Mouse (Mus musculus) bone marrow, adult 2 months (tissue): ENCODE data around the gene Cdc42ep1. TPM values are rescaled to one million over a fixed set of nuclear protein-coding genes. Genes with fewer than 3 reads are reported as not detected.
"Not testable (repeated sequence)": the region's sequence is repeated elsewhere in the genome, so short reads cannot be mapped to it uniquely, and the experiment has no call there.

Experiments used
- H3K27ac ChIP-seq: fragments of 200-500 bp; 2 replicates; pipeline ENCODE4 v1.5.1; 2012; ENCODE audit warnings: low read depth, mild to moderate bottlenecking, control low read depth, inconsistent platforms, low read length; ENCODE audit not compliant: control insufficient read depth, poor library complexity, insufficient read depth
- H3K4me1 ChIP-seq: fragments of 200-500 bp; 2 replicates; pipeline ENCODE4 v1.6.1; 2011; ENCODE audit warnings: low read length; ENCODE audit not compliant: control insufficient read depth, insufficient read depth
- H3K4me3 ChIP-seq: fragments of 200-500 bp; replicated peaks from 2 replicates; pipeline ENCODE3; 2011; ENCODE audit warnings: mild to moderate bottlenecking, low read depth, low read length, control low read depth; ENCODE audit not compliant: control insufficient read depth
- CTCF ChIP-seq: fragments of 200-500 bp; IDR thresholded peaks from 2 replicates; pipeline ENCODE4 v1.5.1; 2011; ENCODE audit warnings: low read length, control low read depth; ENCODE audit not compliant: control insufficient read depth, insufficient read depth
- POLR2A ChIP-seq: fragments of 200-500 bp; IDR thresholded peaks from 2 replicates; pipeline ENCODE4 v1.6.1; 2011; ENCODE audit warnings: low read depth, mild to moderate bottlenecking, control low read depth, low read length, borderline replicate concordance; ENCODE audit not compliant: control insufficient read depth
- WGBS: fragments of 180-500 bp; shearing (Covaris S2); methylation state at CpG from one replicate; pipeline ENCODE4 v1.1.7; 2018; 5-methylcytosine and 5-hydroxymethylcytosine counted together
- polyA plus RNA-seq: library from polyadenylated mRNA; stranded (reverse); fragments of >200 nt; gene quantifications from 2 replicates; pipeline ENCODE4 v1.2.4, GENCODE M21; 2011; ENCODE audit warnings: low replicate concordance; ENCODE audit not compliant: missing spikeins, insufficient read depth, insufficient read length

Cdc42ep1 gene
- polyA plus RNA-seq, 1 experiment, result 9.4 TPM

DNA sequence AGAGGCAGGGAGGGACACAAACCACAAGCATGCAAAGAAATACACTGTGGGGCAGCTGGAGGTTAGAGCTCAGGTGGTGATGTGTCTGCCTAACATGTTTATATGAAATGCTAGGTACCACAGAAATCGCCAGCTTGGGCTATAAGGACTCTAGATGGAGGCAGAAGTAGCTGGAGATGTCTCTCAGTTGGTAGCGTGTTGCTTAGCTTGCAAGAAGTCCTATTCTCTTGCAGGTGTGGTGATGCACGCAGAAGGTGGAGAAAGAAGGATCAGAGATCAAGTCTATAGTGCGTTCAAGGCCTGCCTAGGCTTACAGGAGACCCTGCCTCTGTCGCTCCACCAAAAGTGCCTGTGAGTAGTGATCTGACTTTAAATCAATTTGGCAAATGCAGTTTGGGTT lies 33.1 kb downstream of the Cdc42ep1 start:
- WGBS, result 83% methylated on average over 5 of the region's 5 CpGs
- Histone ChIP-seq H3K27ac (no peak overlapping the region), H3K4me1 (no peaks in the 10 kb centered on the region; the same call in 1 of the 2 replicates), H3K4me3 (no peak overlapping the region)
- TF ChIP-seq CTCF (no peak), POLR2A (no peak)

DNA sequence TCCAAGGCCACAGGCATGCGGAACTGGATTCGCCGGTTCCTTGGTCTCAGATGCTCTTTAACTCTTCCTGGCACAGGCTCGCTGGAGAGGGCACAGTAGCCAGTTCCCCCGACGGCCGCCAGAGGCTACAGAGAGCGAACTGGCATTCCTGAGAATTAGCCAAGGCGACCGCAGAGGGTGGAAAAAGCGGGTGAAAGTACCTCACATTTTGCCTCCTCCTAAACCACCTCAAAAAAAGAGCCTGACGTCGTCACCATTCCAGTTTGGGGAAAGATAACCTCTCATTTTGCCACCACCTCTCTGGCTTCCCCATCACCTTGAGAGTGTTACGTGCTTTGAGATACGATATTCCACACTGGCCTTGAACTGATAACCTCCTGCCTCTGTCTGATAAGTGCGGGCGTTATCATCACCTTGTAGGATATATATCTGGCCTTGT lies 33.9 kb downstream of the Cdc42ep1 start:
- H3K27ac ChIP-seq, result peak overlapping the region; percentile 98; the same call in 1 of the 2 replicates
- 1% methylated on average over 17 of the region's 17 CpGs for WGBS
- peak; percentile 25; the same call in 1 of the 2 replicates for TF ChIP-seq POLR2A
- peak; percentile 55; the same call in 1 of the 2 replicates for TF ChIP-seq CTCF
- H3K4me3 ChIP-seq, result peak overlapping the region; percentile 56
- H3K4me1 ChIP-seq, result no peaks in the 10 kb centered on the region; the same call in 1 of the 2 replicates

DNA sequence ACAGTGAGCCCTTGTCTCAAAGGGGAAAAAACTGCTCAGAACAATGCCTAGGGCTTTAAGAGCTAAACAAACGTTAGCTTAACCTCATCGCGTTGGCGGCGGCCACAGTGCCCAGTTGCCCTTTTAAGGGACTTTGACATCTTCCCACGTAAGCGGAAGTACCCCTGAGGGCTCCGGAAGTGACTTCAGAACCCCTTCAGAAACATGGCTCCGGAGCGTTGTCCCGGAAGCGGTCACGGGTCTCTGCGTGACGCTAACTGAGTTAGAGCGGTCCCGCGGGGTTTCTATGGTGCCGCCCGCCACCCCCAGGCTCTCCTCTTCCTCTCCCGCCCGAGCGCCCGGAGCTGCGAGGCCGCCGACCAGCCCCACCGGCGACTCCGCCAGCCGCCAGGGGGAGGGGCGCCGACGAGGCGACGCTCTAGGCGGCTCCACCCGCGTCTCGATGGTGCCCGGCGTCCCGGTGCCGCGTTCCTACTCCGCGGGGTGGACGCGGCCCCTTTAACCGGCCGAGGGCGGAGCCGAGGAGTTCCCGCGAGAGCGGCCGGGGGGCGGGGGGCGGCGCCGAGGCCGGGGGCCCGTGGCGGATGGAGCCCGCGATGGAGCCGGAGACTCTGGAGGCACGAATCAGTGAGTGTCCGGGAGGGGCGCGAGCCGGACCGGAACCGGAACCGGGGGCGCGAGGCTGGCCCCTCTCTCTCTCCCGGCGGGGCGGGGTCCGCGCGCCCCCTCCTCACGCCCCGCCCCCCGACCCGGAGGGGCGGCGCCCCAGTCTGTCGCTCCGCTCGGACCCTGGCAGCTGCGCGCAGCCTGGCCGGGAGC lies 34.8 kb downstream of the Cdc42ep1 start, which contains the start of gene Gga1:
Gene Gga1, plus strand, starts transcription at position 200 of the 819 bp plus-strand sequence.
- H3K4me1 ChIP-seq, result no peaks in the 10 kb centered on the region; the same call in 1 of the 2 replicates
- TF ChIP-seq POLR2A, result peak; percentile 53; the same call in 1 of the 2 replicates
- no peak; the same call in 1 of the 2 replicates for TF ChIP-seq CTCF

DNA sequence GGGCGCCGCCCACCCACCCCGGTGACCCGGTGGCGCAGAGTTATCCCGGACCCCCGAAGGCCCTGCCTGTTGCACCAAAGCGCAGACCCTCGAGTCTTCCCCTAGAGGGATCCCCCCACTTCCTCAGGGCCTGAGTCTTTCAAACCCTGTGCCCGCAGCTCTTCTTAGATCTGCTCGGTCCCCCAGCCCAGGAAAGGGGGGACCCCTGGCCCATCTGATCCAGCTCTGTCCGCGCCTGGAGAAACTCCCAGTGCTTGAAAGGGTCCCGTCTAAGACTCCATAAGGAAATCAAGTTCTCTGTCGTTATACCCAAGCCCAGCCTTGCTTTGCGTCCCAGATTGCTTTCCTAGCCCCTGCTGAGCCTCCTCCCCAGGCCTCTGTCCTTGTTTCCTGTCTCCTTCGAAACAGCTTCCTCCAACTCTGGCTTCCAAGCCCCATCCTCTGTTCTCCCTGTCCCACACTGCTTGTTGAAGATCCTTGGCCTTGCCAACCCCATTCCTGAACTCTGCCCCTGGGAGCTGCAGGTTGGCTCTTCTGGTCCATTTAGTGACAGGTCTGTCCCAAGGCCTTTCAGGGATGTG lies 35.5 kb downstream of the Cdc42ep1 start:
- Histone ChIP-seq H3K4me1 (no peaks in the 10 kb centered on the region; the same call in 1 of the 2 replicates), H3K27ac (peak overlapping the region; percentile 98), H3K4me3 (peak overlapping the region; percentile 56)
- TF ChIP-seq CTCF (no peak), POLR2A (no peak)
- WGBS, result 0% methylated on average over 17 of the region's 17 CpGs

More for the DNA sequence above, 34.8 kb downstream of the Cdc42ep1 start, which contains the start of gene Gga1:
- under 1% methylated on average over 82 of the region's 95 CpGs for WGBS
- peak within 1 kb of the TSS; percentile 98 for H3K27ac ChIP-seq
- peak within 1 kb of the TSS; percentile 56 for H3K4me3 ChIP-seq

DNA sequence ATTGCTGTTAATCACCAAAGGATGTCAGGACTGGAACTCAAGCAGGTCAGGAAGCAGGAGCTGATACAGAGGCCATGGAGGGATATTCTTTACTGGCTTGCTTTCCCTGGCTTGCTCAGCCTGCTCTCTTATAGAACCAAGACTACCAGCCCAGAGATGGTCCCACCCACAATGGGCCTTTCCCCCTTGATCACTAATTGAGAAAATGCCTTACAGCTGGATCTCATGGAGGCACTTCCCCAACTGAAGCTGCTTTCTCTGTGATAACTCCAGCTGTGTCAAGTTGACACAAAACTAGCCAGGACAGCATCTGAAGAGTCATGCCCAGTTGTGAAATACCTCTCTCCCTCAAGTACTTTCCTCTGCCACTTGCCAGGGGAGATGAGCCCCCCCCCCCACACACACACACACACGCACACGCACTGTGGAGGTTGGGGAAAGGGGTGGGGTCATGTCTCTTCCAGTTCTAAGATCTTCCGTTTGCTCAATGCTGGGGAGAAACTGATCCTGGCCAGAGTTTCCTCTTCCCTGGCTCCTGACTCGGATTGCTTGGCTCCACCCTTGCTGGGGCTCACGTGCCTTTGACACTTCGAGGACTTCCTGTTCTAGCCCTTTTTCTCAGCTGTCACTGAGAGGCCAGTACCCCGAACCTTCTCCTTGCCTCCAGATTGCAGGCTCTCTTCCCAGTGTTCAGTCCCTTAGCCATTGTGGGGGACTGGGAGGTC lies 36.5 kb downstream of the Cdc42ep1 start:
- H3K27ac ChIP-seq, result peak overlapping the region; percentile 59
- H3K4me1 ChIP-seq, H3K4me3 ChIP-seq: not testable (repeated sequence)
- WGBS, result 8% methylated on average over 7 of the region's 7 CpGs

DNA sequence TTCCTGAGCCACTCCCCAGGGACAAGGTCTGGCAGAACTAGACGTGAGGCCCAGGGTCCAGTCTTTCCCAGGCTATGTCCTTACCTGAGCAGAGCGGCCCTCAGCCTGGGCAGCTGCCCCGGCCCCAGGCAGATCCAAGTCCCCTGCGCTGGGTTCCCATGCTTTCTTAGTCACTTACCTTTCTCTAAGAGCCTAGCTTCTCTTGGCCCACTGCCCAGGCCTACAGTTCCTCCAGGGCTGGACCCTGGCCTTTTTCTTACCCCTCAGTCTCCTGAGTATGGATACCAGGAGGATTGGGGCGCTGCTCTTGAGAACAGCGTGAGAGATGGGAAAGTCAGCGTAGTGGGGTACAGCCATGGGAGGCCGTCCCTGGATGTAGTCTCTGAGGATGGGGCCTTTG lies 38.0 kb downstream of the Cdc42ep1 start:
- 92% methylated on average over 8 of the region's 8 CpGs for WGBS
- no peak overlapping the region for H3K4me3 ChIP-seq
- TF ChIP-seq POLR2A, result no peak
- no peak for TF ChIP-seq CTCF
- H3K27ac ChIP-seq, result no peak overlapping the region
- H3K4me1 ChIP-seq, result no peaks in the 10 kb centered on the region; the same call in 1 of the 2 replicates

DNA sequence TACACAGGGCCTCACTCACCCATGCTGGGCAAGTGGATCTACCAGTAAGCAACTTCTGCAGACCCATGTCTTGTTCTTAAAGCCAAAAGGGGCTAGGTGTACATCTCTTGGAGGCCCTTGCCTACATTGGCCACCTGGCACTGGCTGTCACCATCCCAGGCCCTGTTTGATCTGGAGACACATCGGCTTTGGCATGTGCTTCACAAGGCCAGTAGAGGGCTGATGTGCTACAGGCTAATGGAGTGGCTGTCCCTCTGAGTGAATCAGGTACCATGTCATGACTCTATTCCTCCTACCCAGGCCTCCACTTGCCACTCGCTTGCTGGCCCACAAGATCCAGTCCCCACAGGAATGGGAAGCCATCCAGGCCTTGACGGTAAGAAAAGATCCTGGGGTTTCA lies 39.4 kb downstream of the Cdc42ep1 start:
- Histone ChIP-seq H3K27ac (no peak overlapping the region), H3K4me1 (no peaks in the 10 kb centered on the region), H3K4me3 (no peak overlapping the region)
- TF ChIP-seq CTCF (peak; percentile 12; the same call in 1 of the 2 replicates), POLR2A (no peak)
- WGBS, result 82% methylated on average over 3 of the region's 3 CpGs

DNA sequence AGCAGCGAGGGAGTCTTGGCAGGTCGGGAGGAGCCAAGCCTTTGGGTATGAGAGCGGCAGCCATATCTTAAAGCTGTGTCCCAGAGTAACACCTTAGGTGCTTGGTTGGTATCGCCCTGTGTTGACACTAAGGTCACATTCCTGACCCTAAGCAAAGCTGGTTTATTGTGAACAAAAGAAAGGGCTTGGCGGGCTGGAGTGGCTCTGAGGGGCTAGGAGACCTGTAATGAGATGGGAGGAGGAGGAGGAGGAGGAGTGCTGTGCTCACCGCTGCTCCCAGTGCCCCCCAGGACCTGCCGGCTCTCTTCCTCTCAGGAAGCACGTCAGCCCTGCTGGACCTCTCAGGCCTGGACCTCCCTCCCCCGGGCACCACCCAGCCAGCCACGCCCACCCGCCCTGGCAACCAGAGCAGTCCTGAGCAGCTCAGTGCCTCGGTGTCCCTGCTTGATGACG lies 47.0 kb downstream of the Cdc42ep1 start:
- Histone ChIP-seq H3K4me3 (no peak overlapping the region), H3K27ac (no peak overlapping the region), H3K4me1 (no peaks in the 10 kb centered on the region; the same call in 1 of the 2 replicates)
- 65% methylated on average over 13 of the region's 13 CpGs for WGBS
- TF ChIP-seq CTCF (no peak), POLR2A (no peak)
